In genomic region chr3:88000181-88000580, GRCm38 (mm10) we compare ENCODE assay signal across 8 mouse cellular contexts. TPM values are rescaled to one million over a fixed set of nuclear protein-coding genes. Genes with fewer than 3 reads are reported as not detected.
A peak's percentile ranks its signal among the peaks of the same experiment; 100 is the strongest.
DNase-seq lines count a peak whose midpoint lies in the region; ATAC-seq and TF ChIP-seq lines count a peak whose summit lies in the region.

TSS of gene Bcan (minus strand) at chr3:88000230.

- H3K27me3 ChIP-seq in cerebellum, adult 2 months (ENCODE audit: control insufficient read depth, insufficient read depth, low read length) = peaks cover 4% of the 10 kb centered on the region; the same call in 1 of the 2 replicates
- peaks cover 93% of the 10 kb centered on the region for H3K27me3 ChIP-seq in hindbrain, embryonic 13.5 days
- H3K27me3 ChIP-seq in liver, embryonic 13.5 days = peaks cover 98% of the 10 kb centered on the region

- peak within 1 kb of the TSS; percentile 57; the same call in 1 of the 2 replicates for H3K27ac ChIP-seq in cerebellum, adult 2 months (ENCODE audit: insufficient read depth, low read length)
- H3K27ac ChIP-seq in hindbrain, embryonic 13.5 days = peak within 1 kb of the TSS; percentile 37
- H3K27ac ChIP-seq in liver, embryonic 13.5 days = no peak within 1 kb of the TSS

- H3K4me2 ChIP-seq in hindbrain, embryonic 13.5 days = peak within 1 kb of the TSS; percentile 83
- H3K4me2 ChIP-seq in liver, embryonic 13.5 days = peak within 1 kb of the TSS; percentile 32

- peak; percentile 47 to 54 for DNase-seq in cerebellum, adult 2 months
- no peak for DNase-seq in cerebellum, adult 11 months
- peak; percentile 40 for DNase-seq in ovary, postnatal 36 days (ENCODE audit: low spot score)
- no peak for DNase-seq in ovary, postnatal 10 days (ENCODE audit: low spot score)
- DNase-seq in liver, embryonic 13.5 days = no peak
- no peak for DNase-seq in spleen, adult 12 weeks (ENCODE audit: low spot score)
- no peak for DNase-seq in embryo, embryonic 11 days

- ATAC-seq in hindbrain, embryonic 13.5 days (ENCODE audit: low FRiP score) = peak; percentile 3; the same call in 1 of the 2 replicates
- ATAC-seq in liver, embryonic 13.5 days (ENCODE audit: low read depth) = no peak

- peak within 1 kb of the TSS; percentile 67 for H3K9ac ChIP-seq in hindbrain, embryonic 13.5 days
- H3K9ac ChIP-seq in liver, embryonic 13.5 days = no peak within 1 kb of the TSS

- H3K4me3 ChIP-seq in cerebellum, adult 2 months (replicated peaks; ENCODE audit: insufficient read depth, low read depth, low read length) = peak within 1 kb of the TSS; percentile 53
- H3K4me3 ChIP-seq in hindbrain, embryonic 13.5 days = peak within 1 kb of the TSS; percentile 47
- 0 out of 2 replicates have a peak within 1 kb of the TSS, but pooled peaks have one; percentile 19 for H3K4me3 ChIP-seq in liver, embryonic 13.5 days (replicated peaks)

- no peak for TF ChIP-seq POLR2A in cerebellum, adult 2 months (IDR thresholded peaks at IDR 0.05; ENCODE audit: borderline replicate concordance, insufficient read depth, low read length)

- TF ChIP-seq CTCF in cerebellum, adult 2 months (IDR thresholded peaks at IDR 0.05; ENCODE audit: borderline replicate concordance, insufficient read depth, low read depth, low read length) = no peak

- no peaks in the 10 kb centered on the region; the same call in 1 of the 2 replicates for H3K4me1 ChIP-seq in cerebellum, adult 2 months (ENCODE audit: control insufficient read depth, insufficient read depth, low read length)
- peaks cover 59% of the 10 kb centered on the region for H3K4me1 ChIP-seq in hindbrain, embryonic 13.5 days (replicated peaks)
- H3K4me1 ChIP-seq in liver, embryonic 13.5 days (replicated peaks) = peaks cover 7% of the 10 kb centered on the region

- no peaks in the 10 kb centered on the region for H3K36me3 ChIP-seq in hindbrain, embryonic 13.5 days
- H3K36me3 ChIP-seq in liver, embryonic 13.5 days = no peaks in the 10 kb centered on the region

- no peaks in the 10 kb centered on the region for H3K9me3 ChIP-seq in hindbrain, embryonic 13.5 days
- no peaks in the 10 kb centered on the region for H3K9me3 ChIP-seq in liver, embryonic 13.5 days (replicated peaks)

- WGBS in cerebellum, adult 2 months = under 1% methylated on average over 39 of the region's 39 CpGs
- WGBS in hindbrain, embryonic 13.5 days = under 1% methylated on average over 36 of the region's 39 CpGs
- WGBS in liver, embryonic 13.5 days (ENCODE audit: insufficient replicate concordance) = 1% methylated on average over 39 of the region's 39 CpGs

RNA-seq across cellular contexts. Expression of gene Bcan, which starts in this region (rescaled TPM):
- polyA plus RNA-seq in cerebellum, adult 2 months (2012; rRNA removed) = 357 and 400 TPM in 2 replicates
- polyA plus RNA-seq in hindbrain, embryonic 13.5 days (2015; fragmentation: Nextera tagmentation; extraction: Ambion mirVana) = 35.8 and 39.8 TPM in 2 replicates
- polyA plus RNA-seq in liver, embryonic 13.5 days (2015; fragmentation: Nextera tagmentation; extraction: Ambion mirVana) = 0.05 TPM in 1 of 2 replicates, not detected in the other

Comparison
In these comparisons a context has a peak if more than half of its experiments do, and no peak if none do; other contexts are left out.
1. RNA of gene Bcan (polyA plus RNA-seq): 357 to 400 TPM in cerebellum, adult 2 months and 35.8 to 39.8 TPM in hindbrain, embryonic 13.5 days; 0.05 TPM in liver, embryonic 13.5 days; every median in the first group is over 10 times any median in the second.
2. DNase-seq: peak in cerebellum, adult 2 months (2 of 2) and ovary, postnatal 36 days (single experiment); none in cerebellum, adult 11 months (single experiment), ovary, postnatal 10 days (single experiment), liver, embryonic 13.5 days (single experiment), spleen, adult 12 weeks (single experiment) and embryo, embryonic 11 days (single experiment).
3. Peak in every context shown above with its lines, with median percentiles within 50 percentile points of each other: H3K4me3 ChIP-seq.